Mouse (Mus musculus): ENCODE results near the gene Adam23.

- TF ChIP-seq POLR2A (IDR thresholded peaks at IDR 0.05; ENCODE audit: insufficient read depth, low read depth, low read length), result no peak
- TF ChIP-seq CTCF (IDR thresholded peaks at IDR 0.05), result no peak
These were observed 485 bp downstream of the Adam23 start for GRCm38 (mm10) chr1:63446047-63446704.

All from heart, adult 2 months (tissue).